Mouse (Mus musculus) spleen, adult 2 months (tissue): ENCODE data around the gene Aes. TPM values are rescaled to one million over a fixed set of nuclear protein-coding genes. Genes with fewer than 3 reads are reported as not detected.

ENCODE experiments used
- DNase-seq, 2 experiments: peaks; one replicate each; pipeline versions ENCODE4 v3.0.0 to v3.0.0-alpha.2; 2012 to 2021; ENCODE audit warnings: low spot score in 2 of 2, low read depth in 1 of 2
- H3K27ac ChIP-seq: fragments of 200-500 bp; 2 replicates; pipeline ENCODE4 v1.5.1; 2012; ENCODE audit warnings: low read length, inconsistent platforms; ENCODE audit not compliant: insufficient read depth
- H3K27me3 ChIP-seq: fragments of 200-500 bp; 2 replicates; pipeline ENCODE4 v1.6.1; 2012; ENCODE audit warnings: mild to moderate bottlenecking, moderate library complexity, low read length, inconsistent platforms; ENCODE audit not compliant: control insufficient read depth, insufficient read depth
- H3K36me3 ChIP-seq: fragments of 200-500 bp; 2 replicates; pipeline ENCODE4 v1.6.1; 2012; ENCODE audit warnings: mild to moderate bottlenecking, low read length, inconsistent platforms; ENCODE audit not compliant: control insufficient read depth, insufficient read depth
- H3K4me1 ChIP-seq: fragments of 200-500 bp; 2 replicates; pipeline ENCODE4 v1.6.1; 2011; ENCODE audit warnings: inconsistent platforms; ENCODE audit not compliant: control insufficient read depth, insufficient read depth, insufficient read length
- H3K4me3 ChIP-seq: fragments of 200-500 bp; 2 replicates; pipeline ENCODE4 v1.5.1; 2011; ENCODE audit warnings: mild to moderate bottlenecking, inconsistent platforms; ENCODE audit not compliant: insufficient read depth, insufficient read length; ENCODE audit errors: extremely low read depth
- CTCF ChIP-seq: fragments of 200-500 bp; IDR thresholded peaks from 2 replicates; pipeline ENCODE4 v1.5.1; 2011; ENCODE audit warnings: mild to moderate bottlenecking, inconsistent platforms; ENCODE audit not compliant: insufficient read depth, insufficient read length, insufficient replicate concordance; ENCODE audit errors: extremely low read depth
- POLR2A ChIP-seq: fragments of 200-500 bp; IDR thresholded peaks from 2 replicates; pipeline ENCODE4 v1.6.1; 2011; ENCODE audit warnings: low read depth, low read length, inconsistent platforms
- WGBS: fragments of 180-500 bp; shearing (Covaris S2); methylation state at CpG from one replicate; pipeline ENCODE4 v1.1.7; 2018; 5-methylcytosine and 5-hydroxymethylcytosine counted together
- polyA plus RNA-seq: library from polyadenylated mRNA; depleted of rRNA; stranded (reverse); fragments of >200 nt; gene quantifications from 2 replicates; pipeline ENCODE4 v1.2.3, GENCODE M21; 2012; rRNA removed

Gene Aes
- 702 and 1,172 TPM in 2 replicates for polyA plus RNA-seq

DNA sequence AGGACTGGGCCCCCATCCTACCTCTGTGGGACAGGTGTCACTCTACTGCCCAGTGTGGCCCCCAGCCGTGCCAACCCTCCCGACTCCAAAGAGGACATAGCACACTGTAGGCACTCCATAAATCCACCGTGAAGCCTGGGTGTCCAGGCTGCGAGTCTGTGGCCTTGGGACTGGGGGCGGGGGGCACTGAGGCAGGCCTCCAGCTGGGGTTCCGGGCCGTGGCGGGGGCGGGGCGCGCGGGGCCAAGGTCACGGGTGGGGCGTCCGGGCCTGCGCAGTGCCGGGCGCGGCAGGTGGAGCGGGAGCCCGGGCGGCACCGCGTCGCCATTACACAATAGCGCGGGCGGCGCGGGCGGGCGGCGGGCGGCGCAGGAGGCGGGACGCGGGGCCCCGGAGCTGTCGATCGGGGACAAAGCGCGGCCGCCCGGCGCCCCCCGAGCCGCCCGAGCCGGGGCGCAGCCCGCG lies at the start of gene Aes:
Gene Aes (plus strand): TSS at position 326 of the 464 bp plus-strand sequence.
- TF ChIP-seq POLR2A = no peak
- no peak for TF ChIP-seq CTCF
- Histone ChIP-seq H3K4me3 (peak within 1 kb of the TSS; percentile 97), H3K36me3 (peaks cover 15% of the 10 kb centered on the region), H3K27me3 (no peaks in the 10 kb centered on the region), H3K4me1 (peaks cover 16% of the 10 kb centered on the region; the same call in 1 of the 2 replicates), H3K27ac (peak within 1 kb of the TSS; percentile 98)
- DNase-seq = peak in 1 of 2 experiments; percentile 83
- WGBS = 3% methylated on average over 15 of the region's 53 CpGs

DNA sequence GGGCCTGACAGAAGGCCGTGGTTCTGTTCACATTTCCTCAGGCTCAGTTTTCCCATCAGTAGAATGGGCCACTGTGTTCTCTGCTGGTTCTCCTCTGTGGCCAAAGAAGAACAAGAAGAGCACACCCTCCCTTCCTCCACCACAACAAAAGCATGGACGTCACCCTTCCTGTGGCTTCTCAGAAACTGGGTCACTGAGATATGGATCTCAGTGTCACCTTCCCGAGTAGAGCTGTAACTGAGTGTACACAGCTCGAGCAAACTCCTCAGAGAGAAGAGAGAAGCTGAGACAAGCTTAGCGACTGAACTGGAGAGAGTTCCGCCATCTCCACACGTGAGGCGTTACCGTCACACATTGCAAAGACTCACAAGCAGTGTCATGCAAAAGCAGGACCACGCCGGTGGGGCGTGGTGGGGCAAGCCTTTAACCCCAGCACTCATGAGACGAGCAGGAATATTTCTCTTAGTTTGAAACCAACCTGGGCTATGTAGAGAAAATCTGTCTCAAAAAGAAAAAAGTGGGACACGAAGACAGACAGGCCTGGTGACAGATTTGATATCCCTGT lies 49.0 kb upstream of the Aes start:
- WGBS = 73% methylated on average over 14 of the region's 14 CpGs
- Histone ChIP-seq H3K4me3 (no peak overlapping the region), H3K4me1 (no peaks in the 10 kb centered on the region), H3K27me3 (no peaks in the 10 kb centered on the region), H3K36me3 (peaks cover 2% of the 10 kb centered on the region; the same call in 1 of the 2 replicates), H3K27ac (no peak overlapping the region)
- DNase-seq = no peak
- no peak for TF ChIP-seq CTCF
- TF ChIP-seq POLR2A = no peak

DNA sequence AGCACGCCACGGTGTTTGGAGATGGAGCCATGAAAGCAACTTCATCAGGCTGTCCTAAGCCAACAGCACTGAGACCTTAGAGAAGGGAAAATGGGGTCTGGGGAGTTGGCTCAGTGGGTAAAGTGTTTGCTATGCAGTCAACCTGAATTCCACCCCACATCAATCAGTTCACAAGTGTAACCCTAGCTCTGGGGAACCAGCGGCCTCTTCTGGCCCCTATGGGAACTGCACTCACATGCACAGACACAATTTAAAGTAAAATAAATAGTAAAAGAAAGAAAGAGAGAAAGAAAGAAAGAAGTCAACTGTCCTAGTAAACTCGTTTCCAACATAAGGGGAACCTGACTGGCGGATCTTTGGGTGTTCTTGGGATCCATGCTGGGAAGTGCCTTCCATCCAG lies 45.5 kb upstream of the Aes start:
- DNase-seq = no peak
- Histone ChIP-seq H3K27ac (no peak overlapping the region), H3K27me3 (no peaks in the 10 kb centered on the region), H3K36me3 (peaks cover 2% of the 10 kb centered on the region; the same call in 1 of the 2 replicates), H3K4me1 (peaks cover 15% of the 10 kb centered on the region; the same call in 1 of the 2 replicates), H3K4me3 (no peak overlapping the region)
- TF ChIP-seq CTCF (no peak), POLR2A (no peak)
- WGBS = 90% methylated on average over 5 of the region's 5 CpGs

DNA sequence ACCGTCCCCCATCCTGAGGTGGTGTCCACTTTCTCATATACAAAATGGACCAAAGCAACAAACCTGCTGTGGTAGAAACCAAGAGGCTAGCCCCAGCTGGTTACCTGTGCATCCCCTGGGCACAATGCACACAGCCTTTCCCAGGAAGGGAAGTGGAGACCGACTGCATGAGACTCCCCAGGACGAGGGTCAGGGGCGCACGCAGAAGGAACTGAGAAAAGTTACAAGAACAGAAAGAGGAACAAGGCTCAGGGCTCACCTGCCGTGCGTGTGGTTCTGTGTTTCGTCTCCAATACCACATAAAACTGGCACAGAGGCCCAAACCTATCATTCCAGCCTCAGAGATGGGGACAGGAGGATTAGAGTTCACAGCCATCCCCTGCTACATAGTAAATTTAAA lies 42.1 kb upstream of the Aes start:
- TF ChIP-seq CTCF (no peak), POLR2A (no peak)
- Histone ChIP-seq H3K36me3 (peaks cover 2% of the 10 kb centered on the region; the same call in 1 of the 2 replicates), H3K27ac (peak overlapping the region; percentile 78), H3K4me3 (no peak overlapping the region), H3K4me1 (peaks cover 28% of the 10 kb centered on the region; the same call in 1 of the 2 replicates), H3K27me3 (no peaks in the 10 kb centered on the region)
- WGBS = 16% methylated on average over 8 of the region's 8 CpGs
- DNase-seq = peak; percentile 49 to 68

DNA sequence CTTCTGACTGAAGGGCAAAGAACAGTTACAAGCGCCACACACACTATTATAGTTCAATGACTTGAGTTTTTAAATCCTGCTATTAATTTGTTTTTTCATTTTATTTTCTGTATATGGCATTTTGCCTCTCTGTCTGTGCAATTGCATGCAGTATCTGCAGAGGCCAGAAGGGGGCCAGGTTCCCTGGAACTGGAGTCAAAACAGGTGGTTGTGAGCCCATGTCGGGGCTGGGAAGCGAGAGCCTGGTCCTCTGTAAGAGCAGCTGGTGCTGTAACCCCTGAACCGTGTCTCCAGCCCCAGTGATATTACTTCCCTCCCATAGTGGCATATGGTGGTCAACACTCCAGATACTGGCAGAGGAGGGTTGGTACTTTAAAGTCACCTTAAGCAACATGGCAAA lies 40.7 kb upstream of the Aes start:
- no peak overlapping the region for H3K27ac ChIP-seq
- H3K4me3 ChIP-seq = no peak overlapping the region
- H3K36me3 ChIP-seq = peaks cover 2% of the 10 kb centered on the region; the same call in 1 of the 2 replicates
- TF ChIP-seq POLR2A = no peak
- TF ChIP-seq CTCF = peak; percentile 52; the same call in 1 of the 2 replicates
- WGBS = 23% methylated on average over 4 of the region's 4 CpGs
- H3K4me1 ChIP-seq = peaks cover 32% of the 10 kb centered on the region; the same call in 1 of the 2 replicates
- H3K27me3 ChIP-seq = no peaks in the 10 kb centered on the region
- peak; percentile 45 to 81 for DNase-seq

DNA sequence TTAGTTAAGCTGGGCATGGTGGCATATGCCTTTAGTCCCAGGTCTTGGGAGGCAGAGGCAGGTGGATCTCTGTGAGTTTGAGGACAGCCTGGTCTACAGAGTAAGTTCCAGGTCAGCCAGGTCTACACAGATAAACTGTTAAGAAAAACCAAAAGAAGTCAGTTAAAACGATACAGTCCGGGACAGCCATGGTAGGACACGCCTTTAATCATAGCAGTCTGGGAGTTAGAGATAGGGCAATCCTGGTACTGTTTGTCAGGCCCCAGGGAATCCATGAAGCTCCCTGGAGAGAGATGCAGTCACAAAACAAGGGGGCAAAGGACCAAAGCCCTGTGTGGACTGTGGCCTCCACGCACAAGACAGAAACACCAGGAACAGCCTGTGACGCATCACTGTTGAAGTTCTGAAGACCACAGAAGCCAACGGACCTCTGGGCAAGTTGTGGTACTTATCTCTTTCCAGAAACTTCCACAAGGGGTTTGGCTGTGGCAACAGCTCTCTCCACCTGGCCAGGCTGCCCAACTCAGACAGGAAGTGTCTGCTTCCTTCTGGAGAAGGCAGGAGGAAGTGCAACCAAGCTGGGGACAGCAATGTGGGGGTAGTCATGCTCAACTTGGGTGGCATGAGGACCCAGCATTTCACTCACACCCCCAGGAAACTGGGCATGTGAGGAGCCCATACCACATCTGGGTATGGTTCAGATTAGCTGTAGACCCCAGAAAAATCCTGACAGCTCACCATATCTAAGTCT lies 39.9 kb upstream of the Aes start:
- peak in 1 of 2 experiments; percentile 49 for DNase-seq
- H3K36me3 ChIP-seq = no peaks in the 10 kb centered on the region
- 17% methylated on average over 6 of the region's 6 CpGs for WGBS
- H3K4me3 ChIP-seq = no peak overlapping the region
- peak overlapping the region; percentile 65 for H3K27ac ChIP-seq
- TF ChIP-seq CTCF (no peak), POLR2A (no peak)
- no peaks in the 10 kb centered on the region for H3K27me3 ChIP-seq
- peaks cover 37% of the 10 kb centered on the region; the same call in 1 of the 2 replicates for H3K4me1 ChIP-seq
